Mouse (Mus musculus): ENCODE results near the gene Chad. TPM values are rescaled to one million over a fixed set of nuclear protein-coding genes. Genes with fewer than 3 reads are reported as not detected.

Gene Chad
- polyA plus RNA-seq, 1 experiment from 2014 or later, result 1.9 TPM

DNA sequence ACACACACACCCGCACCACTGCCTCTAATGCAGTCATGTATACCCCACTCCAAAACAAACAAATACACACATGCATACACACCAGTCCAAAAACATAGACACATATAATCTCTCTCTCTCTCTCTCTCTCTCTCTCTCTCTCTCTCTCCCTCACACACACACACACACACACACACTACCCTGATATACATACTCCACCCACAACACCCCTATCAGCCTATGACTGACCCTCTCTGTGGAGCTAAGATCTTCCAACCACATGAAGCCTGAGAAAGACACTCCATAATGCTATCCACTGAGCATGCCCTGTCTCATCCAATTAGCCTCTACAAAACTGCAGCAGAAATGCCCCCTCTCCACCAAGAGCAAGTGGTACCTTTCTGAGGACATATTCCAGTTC is 7.0 kb downstream of the Chad start:
- no peak for TF ChIP-seq CTCF (IDR thresholded peaks at IDR 0.05; ENCODE audit: low read depth)
- no peak overlapping the region for H3K4me3 ChIP-seq (ENCODE audit: low read depth, low read length)
- H3K27me3 ChIP-seq (replicated peaks; ENCODE audit: control insufficient read depth, insufficient read depth, low read length), result no peaks in the 10 kb centered on the region
- WGBS, result 89% methylated on average over 1 of the region's 1 CpGs
- no peak overlapping the region for H3K9ac ChIP-seq (ENCODE audit: low read depth, low read length)
- H3K9me3 ChIP-seq (ENCODE audit: control insufficient read depth), result no peaks in the 10 kb centered on the region
- H3K36me3 ChIP-seq (ENCODE audit: control insufficient read depth, insufficient read depth), result peaks cover 12% of the 10 kb centered on the region; the same call in 1 of the 2 replicates
- H3K4me1 ChIP-seq (replicated peaks; ENCODE audit: control insufficient read depth, insufficient read depth, low read length), result no peaks in the 10 kb centered on the region; the same call in 1 of the 2 replicates
- ATAC-seq, result no peak
- H3K27ac ChIP-seq (ENCODE audit: low read depth, low read length), result no peak overlapping the region
- no peak overlapping the region for H3K4me2 ChIP-seq (replicated peaks; ENCODE audit: low read depth)

DNA sequence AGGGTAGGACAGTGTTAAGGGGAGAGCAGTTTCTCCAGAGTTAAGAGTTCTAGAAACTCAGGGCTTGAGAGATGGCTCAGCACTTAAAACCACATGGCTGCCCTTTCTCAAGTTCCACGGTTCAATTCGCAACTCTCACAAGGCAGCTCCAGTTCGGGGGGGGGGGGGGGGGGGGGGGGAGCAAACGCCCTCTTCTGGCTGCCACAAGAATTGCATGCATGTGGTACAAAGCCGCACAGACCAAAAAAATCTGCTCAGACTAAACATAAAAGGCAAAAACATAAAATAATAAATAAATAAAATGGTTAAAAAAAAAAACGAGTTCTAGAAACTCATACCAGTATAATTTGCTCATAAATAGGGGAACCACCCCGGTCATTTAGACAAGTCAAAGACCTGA is 9.7 kb downstream of the Chad start:
- TF ChIP-seq CTCF (IDR thresholded peaks at IDR 0.05; ENCODE audit: low read depth), result no peak; the same call in 1 of the 2 replicates
- Histone ChIP-seq H3K9ac (ENCODE audit: low read depth, low read length) (no peak overlapping the region), H3K27me3 (replicated peaks; ENCODE audit: control insufficient read depth, insufficient read depth, low read length) (no peaks in the 10 kb centered on the region), H3K9me3 (ENCODE audit: control insufficient read depth) (no peaks in the 10 kb centered on the region), H3K4me3 (ENCODE audit: low read depth, low read length) (no peak overlapping the region), H3K36me3 (ENCODE audit: control insufficient read depth, insufficient read depth) (0 out of 2 replicates have a peak, but pooled peaks cover 5% of the 10 kb centered on the region), H3K4me2 (replicated peaks; ENCODE audit: low read depth) (no peak overlapping the region), H3K4me1 (replicated peaks; ENCODE audit: control insufficient read depth, insufficient read depth, low read length) (no peaks in the 10 kb centered on the region; the same call in 1 of the 2 replicates), H3K27ac (ENCODE audit: low read depth, low read length) (no peak overlapping the region)
- no peak for ATAC-seq
- whole genome bisulfite sequencing, result 15% methylated on average over 7 of the region's 7 CpGs

DNA sequence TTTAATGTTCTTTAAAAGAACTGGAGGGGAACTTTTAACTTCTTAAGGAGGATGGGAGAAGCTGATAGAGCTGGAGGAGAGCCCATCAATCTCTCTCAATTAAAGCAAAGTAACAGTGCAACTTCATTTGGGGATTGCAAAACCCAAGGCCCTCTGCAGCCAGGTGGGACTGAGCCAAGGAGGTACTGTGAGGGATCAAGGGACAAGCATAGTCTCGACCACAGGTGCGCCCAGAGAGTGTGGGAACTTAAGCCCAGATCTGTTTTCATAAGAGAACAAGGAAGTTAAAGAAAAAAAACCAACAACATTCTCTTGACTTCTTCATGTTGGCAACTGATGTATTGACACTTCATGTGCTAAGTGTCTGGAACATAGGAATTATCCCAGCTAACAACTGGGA is 10.2 kb downstream of the Chad start:
- Histone ChIP-seq H3K36me3 (ENCODE audit: control insufficient read depth, insufficient read depth) (0 out of 2 replicates have a peak, but pooled peaks cover 5% of the 10 kb centered on the region), H3K9me3 (ENCODE audit: control insufficient read depth) (no peaks in the 10 kb centered on the region), H3K27ac (ENCODE audit: low read depth, low read length) (no peak overlapping the region), H3K4me1 (replicated peaks; ENCODE audit: control insufficient read depth, insufficient read depth, low read length) (no peaks in the 10 kb centered on the region; the same call in 1 of the 2 replicates), H3K4me3 (ENCODE audit: low read depth, low read length) (no peak overlapping the region), H3K4me2 (replicated peaks; ENCODE audit: low read depth) (no peak overlapping the region), H3K9ac (ENCODE audit: low read depth, low read length) (no peak overlapping the region), H3K27me3 (replicated peaks; ENCODE audit: control insufficient read depth, insufficient read depth, low read length) (no peaks in the 10 kb centered on the region)
- ATAC-seq, result no peak
- 49% methylated on average over 2 of the region's 2 CpGs for WGBS
- TF ChIP-seq CTCF (IDR thresholded peaks at IDR 0.05; ENCODE audit: low read depth), result no peak

DNA sequence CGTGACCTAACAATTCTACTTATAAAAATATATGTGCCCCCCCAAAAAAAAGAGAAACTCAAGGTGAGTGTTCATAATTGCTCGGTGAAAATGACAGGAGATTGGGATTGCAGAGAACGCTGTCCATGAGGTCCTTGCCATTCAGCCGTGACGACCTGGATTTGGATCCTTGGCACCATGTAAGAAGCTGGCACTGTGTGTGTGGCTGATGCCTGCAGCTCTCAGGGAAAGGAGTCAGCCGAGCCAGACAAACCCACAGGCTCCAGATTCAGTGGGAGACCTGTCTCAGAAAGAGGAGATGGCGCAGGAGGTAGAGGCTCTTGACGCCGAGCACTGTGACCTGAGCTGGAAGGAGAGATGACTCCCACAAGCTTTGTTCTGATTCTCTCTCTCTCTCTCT is 11.5 kb downstream of the Chad start:
- Histone ChIP-seq H3K27ac (ENCODE audit: low read depth, low read length) (no peak overlapping the region), H3K27me3 (replicated peaks; ENCODE audit: control insufficient read depth, insufficient read depth, low read length) (no peaks in the 10 kb centered on the region), H3K9me3 (ENCODE audit: control insufficient read depth) (no peaks in the 10 kb centered on the region), H3K4me3 (ENCODE audit: low read depth, low read length) (no peak overlapping the region), H3K4me2 (replicated peaks; ENCODE audit: low read depth) (no peak overlapping the region), H3K36me3 (ENCODE audit: control insufficient read depth, insufficient read depth) (no peaks in the 10 kb centered on the region), H3K9ac (ENCODE audit: low read depth, low read length) (no peak overlapping the region), H3K4me1 (replicated peaks; ENCODE audit: control insufficient read depth, insufficient read depth, low read length) (no peaks in the 10 kb centered on the region; the same call in 1 of the 2 replicates)
- ATAC-seq, result no peak
- whole genome bisulfite sequencing, result 94% methylated on average over 9 of the region's 9 CpGs
- no peak for TF ChIP-seq CTCF (IDR thresholded peaks at IDR 0.05; ENCODE audit: low read depth)

DNA sequence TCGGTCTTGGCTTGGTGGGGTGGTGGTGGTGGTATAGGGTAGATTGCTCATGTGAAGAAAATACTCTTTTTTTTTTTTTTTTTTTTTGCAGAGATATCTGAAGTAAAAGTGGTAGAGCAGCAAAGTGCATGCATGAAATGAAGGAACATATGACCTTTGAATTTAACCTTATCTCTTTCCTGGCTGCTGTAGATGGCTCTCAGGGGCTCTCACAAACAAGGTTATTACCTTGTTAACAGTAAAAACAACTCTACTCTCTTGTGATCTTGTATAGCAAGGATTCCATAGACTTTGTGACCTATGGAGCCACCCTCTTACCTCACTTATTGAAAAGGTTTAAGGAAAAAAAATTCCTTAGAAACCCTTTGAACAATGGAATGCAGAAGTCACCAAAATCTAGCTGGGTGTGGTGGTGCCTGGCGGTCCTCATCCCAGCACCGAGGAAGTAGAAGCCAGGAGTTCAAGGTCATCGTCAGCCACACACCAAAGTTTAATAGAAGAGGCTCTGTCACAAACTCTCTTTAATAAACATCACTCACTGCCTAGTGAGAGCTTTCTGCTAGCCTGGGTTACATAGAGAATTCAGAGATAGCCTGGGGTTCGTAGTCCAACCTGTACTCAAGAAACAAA is 15.4 kb downstream of the Chad start:
- peak; percentile 39 for ATAC-seq
- no peak overlapping the region; the same call in 1 of the 2 replicates for H3K27ac ChIP-seq (ENCODE audit: low read depth, low read length)
- H3K4me1 ChIP-seq (replicated peaks; ENCODE audit: control insufficient read depth, insufficient read depth, low read length), result no peaks in the 10 kb centered on the region; the same call in 1 of the 2 replicates
- no peak overlapping the region for H3K4me2 ChIP-seq (replicated peaks; ENCODE audit: low read depth)
- no peak overlapping the region for H3K9ac ChIP-seq (ENCODE audit: low read depth, low read length)
- no peak overlapping the region for H3K4me3 ChIP-seq (ENCODE audit: low read depth, low read length)
- WGBS, result 54% methylated on average over 5 of the region's 5 CpGs
- no peaks in the 10 kb centered on the region for H3K27me3 ChIP-seq (replicated peaks; ENCODE audit: control insufficient read depth, insufficient read depth, low read length)
- no peak for TF ChIP-seq CTCF (IDR thresholded peaks at IDR 0.05; ENCODE audit: low read depth)
- H3K36me3 ChIP-seq (ENCODE audit: control insufficient read depth, insufficient read depth), result no peaks in the 10 kb centered on the region
- no peaks in the 10 kb centered on the region for H3K9me3 ChIP-seq (ENCODE audit: control insufficient read depth)

DNA sequence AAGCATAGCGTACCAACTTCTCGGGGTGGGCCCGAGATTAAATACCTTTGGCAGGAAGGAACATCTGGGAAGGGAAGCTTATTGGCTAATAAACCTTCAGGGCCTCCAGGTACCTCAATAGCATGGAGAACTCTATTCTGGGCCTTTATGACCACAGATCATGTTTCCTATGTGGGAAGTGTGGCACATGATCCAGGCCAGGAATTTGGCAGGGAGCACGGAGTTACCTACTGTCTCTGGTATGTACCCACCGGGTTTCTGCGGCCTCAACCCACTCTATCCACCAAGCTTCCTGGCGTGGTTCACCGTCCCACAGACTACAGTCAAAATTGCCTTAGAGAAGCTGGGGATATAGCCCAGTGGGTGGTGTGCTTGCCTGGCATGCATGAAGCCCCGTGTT is 20.2 kb downstream of the Chad start:
- Histone ChIP-seq H3K4me1 (replicated peaks; ENCODE audit: control insufficient read depth, insufficient read depth, low read length) (no peaks in the 10 kb centered on the region), H3K27ac (ENCODE audit: low read depth, low read length) (no peak overlapping the region), H3K4me2 (replicated peaks; ENCODE audit: low read depth) (no peak overlapping the region), H3K27me3 (replicated peaks; ENCODE audit: control insufficient read depth, insufficient read depth, low read length) (no peaks in the 10 kb centered on the region), H3K36me3 (ENCODE audit: control insufficient read depth, insufficient read depth) (no peaks in the 10 kb centered on the region; the same call in 1 of the 2 replicates), H3K9me3 (ENCODE audit: control insufficient read depth) (no peaks in the 10 kb centered on the region), H3K9ac (ENCODE audit: low read depth, low read length) (no peak overlapping the region), H3K4me3 (ENCODE audit: low read depth, low read length) (no peak overlapping the region)
- 95% methylated on average over 9 of the region's 9 CpGs for WGBS
- no peak for ATAC-seq
- TF ChIP-seq CTCF (IDR thresholded peaks at IDR 0.05; ENCODE audit: low read depth), result no peak
